Mouse (Mus musculus) intestine, postnatal 0 days (tissue): ENCODE data around the gene Cobl. TPM values are rescaled to one million over a fixed set of nuclear protein-coding genes. Genes with fewer than 3 reads are reported as not detected.

Source experiments
- ATAC-seq: fragments of 200-750 bp; cut with Nextera tagmentation; 2 replicates; pipeline ENCODE4 v1.8.0; 2017; ENCODE audit warnings: mild to moderate bottlenecking, moderate TSS enrichment, moderate library complexity
- H3K27ac ChIP-seq: fragments of 300-500 bp; sonication (generic); 2 replicates; pipeline ENCODE4 v1.5.1; 2014; ENCODE audit warnings: mild to moderate bottlenecking, low read depth, low read length, moderate library complexity
- H3K27me3 ChIP-seq: fragments of 300-500 bp; sonication (generic); replicated peaks from 2 replicates; pipeline ENCODE4 v1.6.1; 2014; ENCODE audit warnings: low read length, mixed read lengths; ENCODE audit not compliant: control insufficient read depth, insufficient read depth
- H3K36me3 ChIP-seq: fragments of 300-500 bp; sonication (generic); 2 replicates; pipeline ENCODE4 v1.6.1; 2014; ENCODE audit warnings: mild to moderate bottlenecking, moderate library complexity; ENCODE audit not compliant: control insufficient read depth, insufficient read depth
- H3K4me1 ChIP-seq: fragments of 300-500 bp; sonication (generic); replicated peaks from 2 replicates; pipeline ENCODE4 v1.6.1; 2014; ENCODE audit warnings: antibody characterized with exemption, low read length, mixed read lengths; ENCODE audit not compliant: control insufficient read depth, insufficient read depth
- H3K4me2 ChIP-seq: fragments of 300-500 bp; sonication (generic); replicated peaks from 2 replicates; pipeline ENCODE4 v1.6.1; 2014; ENCODE audit warnings: low read depth, mild to moderate bottlenecking, moderate library complexity
- H3K4me3 ChIP-seq: fragments of 300-500 bp; sonication (generic); 2 replicates; pipeline ENCODE4 v1.5.1; 2014; ENCODE audit warnings: low read depth, low read length
- H3K9ac ChIP-seq: fragments of 300-500 bp; sonication (generic); 2 replicates; pipeline ENCODE4 v1.6.1; 2014; ENCODE audit warnings: mild to moderate bottlenecking, low read depth, low read length
- H3K9me3 ChIP-seq: fragments of 300-500 bp; sonication (generic); 2 replicates; pipeline ENCODE4 v1.6.1; 2016; ENCODE audit warnings: mixed run types; ENCODE audit not compliant: control insufficient read depth
- CTCF ChIP-seq: sonication (generic); IDR thresholded peaks from 2 replicates; pipeline ENCODE4 v1.5.1; 2016; ENCODE audit warnings: low read depth, mild to moderate bottlenecking, control low read depth, antibody characterized with exemption, moderate library complexity
- WGBS: fragments of 180-500 bp; shearing (Covaris S2); extraction: QIAGEN DNeasy Blood & Tissue Kit; methylation state at CpG from one replicate; pipeline ENCODE4 v1.1.7; 2014; 5-methylcytosine and 5-hydroxymethylcytosine counted together
- polyA plus RNA-seq: library from polyadenylated mRNA; unstranded; fragments of >200 nt; fragmentation: Nextera tagmentation; extraction: Ambion mirVana; gene quantifications from 2 replicates; pipeline ENCODE4 v1.2.1, GENCODE M21; 2015

Cobl gene
- polyA plus RNA-seq, 1 experiment from 2014 or later: 6.3 TPM

GRCm38 (mm10) chr11:12350086-12350485 lies 114.7 kb downstream of the Cobl start:
- ATAC-seq: no peak
- no peaks in the 10 kb centered on the region for H3K4me1 ChIP-seq
- H3K4me2 ChIP-seq: no peak overlapping the region
- no peaks in the 10 kb centered on the region for H3K27me3 ChIP-seq
- H3K27ac ChIP-seq: no peak overlapping the region
- WGBS: 95% methylated on average over 1 of the region's 1 CpGs
- no peak overlapping the region for H3K9ac ChIP-seq
- no peaks in the 10 kb centered on the region for H3K36me3 ChIP-seq
- TF ChIP-seq CTCF: no peak
- no peak overlapping the region for H3K4me3 ChIP-seq
- no peaks in the 10 kb centered on the region for H3K9me3 ChIP-seq

DNA sequence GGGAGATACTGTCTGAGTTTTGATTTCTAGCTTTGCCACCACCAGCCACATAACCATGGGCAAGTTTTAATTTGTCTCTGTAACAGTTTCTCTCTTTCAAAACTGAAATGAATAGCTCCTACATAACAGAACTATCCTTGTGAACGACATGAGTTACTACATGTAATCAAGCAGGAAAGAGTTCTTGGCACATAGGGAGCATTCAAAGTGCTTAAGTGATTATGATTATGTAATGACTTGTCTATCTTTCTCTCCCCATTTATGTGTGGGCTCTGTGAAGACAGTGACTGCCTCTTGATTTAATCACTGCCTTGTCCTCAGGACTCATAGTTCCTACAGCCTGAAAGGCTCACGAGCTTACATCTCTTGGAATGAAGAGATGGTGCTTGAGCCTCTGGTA lies 118.3 kb downstream of the Cobl start:
- no peak for ATAC-seq
- no peak for TF ChIP-seq CTCF
- Histone ChIP-seq H3K4me2 (no peak overlapping the region), H3K27ac (no peak overlapping the region), H3K9me3 (no peaks in the 10 kb centered on the region), H3K4me3 (no peak overlapping the region), H3K4me1 (no peaks in the 10 kb centered on the region), H3K36me3 (no peaks in the 10 kb centered on the region), H3K27me3 (no peaks in the 10 kb centered on the region), H3K9ac (no peak overlapping the region)
- 54% methylated on average over 2 of the region's 2 CpGs for WGBS

DNA sequence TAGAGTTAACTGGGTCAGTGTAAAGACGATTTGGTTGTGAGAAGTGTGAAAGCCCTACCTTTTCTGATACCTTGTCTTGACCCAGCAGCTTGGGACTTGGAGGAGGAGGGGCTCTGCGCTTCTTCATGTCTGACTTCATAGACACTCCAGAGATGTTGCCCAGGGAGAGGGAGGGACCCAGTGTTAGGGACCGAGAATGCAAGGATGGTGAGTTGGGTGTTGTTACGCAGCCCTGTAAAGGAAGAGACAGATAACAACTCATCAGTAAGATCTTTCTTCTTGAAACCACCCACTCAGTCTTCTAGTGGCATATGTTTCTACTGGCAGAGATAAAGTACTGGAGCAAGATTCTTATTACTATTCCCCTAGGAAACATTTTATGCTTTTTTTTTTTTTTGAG lies 121.1 kb downstream of the Cobl start:
- no peak overlapping the region for H3K4me3 ChIP-seq
- no peaks in the 10 kb centered on the region for H3K27me3 ChIP-seq
- H3K9me3 ChIP-seq: no peaks in the 10 kb centered on the region
- no peak overlapping the region for H3K4me2 ChIP-seq
- no peaks in the 10 kb centered on the region for H3K36me3 ChIP-seq
- 87% methylated on average over 4 of the region's 4 CpGs for WGBS
- no peak for TF ChIP-seq CTCF
- H3K27ac ChIP-seq: no peak overlapping the region
- no peaks in the 10 kb centered on the region for H3K4me1 ChIP-seq
- ATAC-seq: no peak
- H3K9ac ChIP-seq: no peak overlapping the region

- Histone ChIP-seq H3K4me3 (no peak overlapping the region), H3K4me1 (no peaks in the 10 kb centered on the region), H3K9me3 (no peaks in the 10 kb centered on the region), H3K27ac (no peak overlapping the region), H3K36me3 (no peaks in the 10 kb centered on the region), H3K4me2 (no peak overlapping the region), H3K9ac (no peak overlapping the region), H3K27me3 (no peaks in the 10 kb centered on the region)
- ATAC-seq: no peak
- no peak for TF ChIP-seq CTCF
Observed at GRCm38 (mm10) chr11:12340697-12341096, 124.1 kb downstream of the Cobl start.

GRCm38 (mm10) chr11:12336145-12336544 lies 128.6 kb downstream of the Cobl start:
- WGBS: 56% methylated on average over 12 of the region's 12 CpGs
- Histone ChIP-seq H3K4me1 (0 out of 2 replicates have a peak, but pooled peaks cover 7% of the 10 kb centered on the region), H3K4me2 (no peak overlapping the region), H3K9me3 (no peaks in the 10 kb centered on the region), H3K4me3 (no peak overlapping the region), H3K27me3 (no peaks in the 10 kb centered on the region), H3K9ac (no peak overlapping the region), H3K36me3 (no peaks in the 10 kb centered on the region), H3K27ac (no peak overlapping the region)
- ATAC-seq: no peak
- no peak for TF ChIP-seq CTCF

GRCm38 (mm10) chr11:12331997-12332396 lies 132.8 kb downstream of the Cobl start:
- ATAC-seq: no peak
- Histone ChIP-seq H3K27ac (no peak overlapping the region), H3K27me3 (no peaks in the 10 kb centered on the region), H3K9me3 (no peaks in the 10 kb centered on the region), H3K4me1 (0 out of 2 replicates have a peak, but pooled peaks cover 7% of the 10 kb centered on the region), H3K9ac (no peak overlapping the region), H3K4me2 (no peak overlapping the region), H3K36me3 (no peaks in the 10 kb centered on the region), H3K4me3 (no peak overlapping the region)
- no peak for TF ChIP-seq CTCF
- WGBS: 31% methylated on average over 2 of the region's 2 CpGs

DNA sequence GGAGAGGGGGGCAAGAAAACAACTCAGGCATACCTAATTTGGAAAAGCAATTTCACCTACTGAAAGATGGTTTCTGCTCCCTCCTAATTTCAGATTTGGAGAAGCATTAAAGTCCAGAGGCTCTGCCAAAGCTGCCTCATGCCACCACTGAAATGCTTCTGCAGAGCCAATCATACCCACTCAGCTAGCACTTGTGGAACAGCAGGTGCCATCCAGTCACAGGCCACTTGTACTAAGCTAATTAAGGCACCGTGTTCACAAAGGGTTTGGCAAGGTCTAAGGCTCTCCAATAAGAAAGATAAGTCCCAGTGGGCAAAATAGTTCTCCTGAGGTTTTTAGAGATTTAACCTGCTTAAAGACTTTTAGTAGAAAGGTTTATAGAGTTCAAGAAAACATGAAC lies 143.3 kb downstream of the Cobl start:
- Histone ChIP-seq H3K4me2 (no peak overlapping the region), H3K36me3 (no peaks in the 10 kb centered on the region; the same call in 1 of the 2 replicates), H3K9ac (no peak overlapping the region), H3K4me3 (no peak overlapping the region), H3K9me3 (no peaks in the 10 kb centered on the region), H3K27ac (no peak overlapping the region), H3K27me3 (no peaks in the 10 kb centered on the region), H3K4me1 (no peaks in the 10 kb centered on the region)
- ATAC-seq: no peak
- 72% methylated on average over 1 of the region's 1 CpGs for WGBS
- no peak for TF ChIP-seq CTCF
